Mouse (Mus musculus) liver, postnatal 0 days (tissue): Measurements from ENCODE around the gene Trappc3. TPM values are rescaled to one million over a fixed set of nuclear protein-coding genes. Genes with fewer than 3 reads are reported as not detected.

Source experiments
- ATAC-seq: fragments of 200-750 bp; cut with Nextera tagmentation; 2 replicates; pipeline ENCODE4 v1.8.0; 2017; ENCODE audit warnings: mild to moderate bottlenecking, moderate library complexity
- DNase-seq: peaks from one replicate; pipeline ENCODE4 v3.0.0-alpha.2; 2016
- H3K27ac ChIP-seq: fragments of 300-500 bp; sonication (generic); 2 replicates; pipeline ENCODE4 v1.5.1; 2014; ENCODE audit warnings: antibody characterized with exemption, moderate library complexity, mild to moderate bottlenecking, low read depth
- H3K27me3 ChIP-seq: fragments of 300-500 bp; sonication (generic); 2 replicates; pipeline ENCODE4 v1.6.1; 2014; ENCODE audit warnings: low read length, control low read depth, mixed read lengths; ENCODE audit not compliant: insufficient read depth
- H3K36me3 ChIP-seq: fragments of 300-500 bp; sonication (generic); replicated peaks from 2 replicates; pipeline ENCODE4 v1.6.1; 2014; ENCODE audit warnings: mild to moderate bottlenecking, control low read depth, low read length, moderate library complexity, mixed read lengths; ENCODE audit not compliant: insufficient read depth
- H3K4me1 ChIP-seq: fragments of 300-500 bp; sonication (generic); 2 replicates; pipeline ENCODE4 v1.6.1; 2014; ENCODE audit warnings: antibody characterized with exemption, mild to moderate bottlenecking, control low read depth; ENCODE audit not compliant: insufficient read depth
- H3K4me2 ChIP-seq: fragments of 300-500 bp; sonication (generic); 2 replicates; pipeline ENCODE4 v1.6.1; 2014; ENCODE audit warnings: low read depth, mild to moderate bottlenecking, low read length, moderate library complexity, mixed read lengths
- H3K4me3 ChIP-seq: fragments of 300-500 bp; sonication (generic); 2 replicates; pipeline ENCODE4 v1.5.1; 2014; ENCODE audit warnings: low read depth, low read length
- H3K9ac ChIP-seq: fragments of 300-500 bp; sonication (generic); replicated peaks from 2 replicates; pipeline ENCODE4 v1.6.1; 2014; ENCODE audit warnings: mild to moderate bottlenecking, moderate library complexity
- H3K9me3 ChIP-seq: fragments of 300-500 bp; sonication (generic); 2 replicates; pipeline ENCODE4 v1.6.1; 2016; ENCODE audit warnings: mild to moderate bottlenecking, control low read depth, low read length, mixed read lengths
- CTCF ChIP-seq: sonication (generic); IDR thresholded peaks from 2 replicates; pipeline ENCODE4 v1.5.1; 2016; ENCODE audit warnings: antibody characterized with exemption, low read depth
- EP300 ChIP-seq: IDR thresholded peaks from 2 replicates; pipeline ENCODE4 v1.6.1; 2016; ENCODE audit warnings: antibody characterized with exemption, low read depth, mild to moderate bottlenecking
- WGBS: fragments of 180-500 bp; shearing (Covaris S2); extraction: QIAGEN DNeasy Blood & Tissue Kit; methylation state at CpG from one replicate; pipeline ENCODE4 v1.1.7; 2014; ENCODE audit not compliant: insufficient replicate concordance; 5-methylcytosine and 5-hydroxymethylcytosine counted together
- polyA plus RNA-seq: library from polyadenylated mRNA; unstranded; fragments of >200 nt; fragmentation: Nextera tagmentation; extraction: Ambion mirVana; gene quantifications from 2 replicates; pipeline ENCODE4 v1.2.1, GENCODE M21; 2015

Gene Trappc3
- polyA plus RNA-seq, 1 experiment from 2014 or later, result 39.2 TPM

GRCm38 (mm10) chr4:126227077-126227761, 34.9 kb upstream of the Trappc3 start:
- H3K36me3 ChIP-seq, result peaks cover 10% of the 10 kb centered on the region
- H3K4me1 ChIP-seq, result peaks cover 5% of the 10 kb centered on the region; the same call in 1 of the 2 replicates
- TF ChIP-seq EP300, result no peak
- peak; percentile 96 for TF ChIP-seq CTCF
- H3K27ac ChIP-seq, result 0 out of 2 replicates have a peak overlapping the region, but pooled peaks have one; percentile 22
- no peaks in the 10 kb centered on the region for H3K9me3 ChIP-seq
- peak overlapping the region; percentile 37 for H3K4me3 ChIP-seq
- H3K4me2 ChIP-seq, result peak overlapping the region; percentile 63
- no peak overlapping the region; the same call in 1 of the 2 replicates for H3K9ac ChIP-seq
- 6% methylated on average over 18 of the region's 18 CpGs for WGBS
- DNase-seq (peak; percentile 87), ATAC-seq (peak; percentile 81)
- no peaks in the 10 kb centered on the region for H3K27me3 ChIP-seq

GRCm38 (mm10) chr4:126228144-126228543, 34.0 kb upstream of the Trappc3 start:
- ATAC-seq (no peak), DNase-seq (no peak)
- Histone ChIP-seq H3K9ac (no peak overlapping the region), H3K36me3 (peaks cover 20% of the 10 kb centered on the region), H3K27me3 (no peaks in the 10 kb centered on the region), H3K4me3 (no peak overlapping the region), H3K4me1 (peaks cover 5% of the 10 kb centered on the region; the same call in 1 of the 2 replicates), H3K9me3 (no peaks in the 10 kb centered on the region), H3K27ac (peak overlapping the region; percentile 22; the same call in 1 of the 2 replicates), H3K4me2 (no peak overlapping the region)
- TF ChIP-seq CTCF (no peak), EP300 (no peak)
- WGBS, result 40% methylated on average over 5 of the region's 5 CpGs

GRCm38 (mm10) chr4:126229900-126230299, 32.2 kb upstream of the Trappc3 start:
- Histone ChIP-seq H3K4me1 (peaks cover 5% of the 10 kb centered on the region; the same call in 1 of the 2 replicates), H3K27ac (no peak overlapping the region), H3K9me3 (no peaks in the 10 kb centered on the region), H3K9ac (no peak overlapping the region), H3K27me3 (no peaks in the 10 kb centered on the region), H3K36me3 (peaks cover 37% of the 10 kb centered on the region), H3K4me3 (no peak overlapping the region), H3K4me2 (no peak overlapping the region)
- 61% methylated on average over 7 of the region's 7 CpGs for WGBS
- DNase-seq (no peak), ATAC-seq (no peak)
- TF ChIP-seq EP300, result no peak
- no peak for TF ChIP-seq CTCF

- ATAC-seq, result no peak
- no peak for DNase-seq
- peaks cover 43% of the 10 kb centered on the region for H3K36me3 ChIP-seq
- no peak overlapping the region for H3K9ac ChIP-seq
- no peaks in the 10 kb centered on the region for H3K27me3 ChIP-seq
- TF ChIP-seq CTCF, result no peak
- TF ChIP-seq EP300, result no peak
- no peaks in the 10 kb centered on the region for H3K9me3 ChIP-seq
- H3K4me2 ChIP-seq, result no peak overlapping the region
- WGBS, result 89% methylated on average over 29 of the region's 29 CpGs
- no peaks in the 10 kb centered on the region for H3K4me1 ChIP-seq
- no peak overlapping the region for H3K27ac ChIP-seq
- H3K4me3 ChIP-seq, result no peak overlapping the region
Measured at GRCm38 (mm10) chr4:126233676-126234308, 28.3 kb upstream of the Trappc3 start.

- no peaks in the 10 kb centered on the region for H3K27me3 ChIP-seq
- TF ChIP-seq EP300, result no peak
- TF ChIP-seq CTCF, result no peak
- no peaks in the 10 kb centered on the region for H3K4me1 ChIP-seq
- H3K27ac ChIP-seq, result no peak overlapping the region
- DNase-seq (no peak), ATAC-seq (no peak)
- no peaks in the 10 kb centered on the region for H3K9me3 ChIP-seq
- peaks cover 47% of the 10 kb centered on the region for H3K36me3 ChIP-seq
- H3K4me3 ChIP-seq, result no peak overlapping the region
- H3K9ac ChIP-seq, result no peak overlapping the region
- 71% methylated on average over 18 of the region's 18 CpGs for WGBS
- H3K4me2 ChIP-seq, result no peak overlapping the region
Measured at GRCm38 (mm10) chr4:126234496-126235175, 27.5 kb upstream of the Trappc3 start.

- no peaks in the 10 kb centered on the region for H3K27me3 ChIP-seq
- no peak overlapping the region for H3K27ac ChIP-seq
- H3K4me1 ChIP-seq, result no peaks in the 10 kb centered on the region
- ATAC-seq (no peak), DNase-seq (no peak)
- TF ChIP-seq CTCF (no peak), EP300 (no peak)
- H3K4me2 ChIP-seq, result no peak overlapping the region
- WGBS, result 61% methylated on average over 10 of the region's 10 CpGs
- H3K9me3 ChIP-seq, result no peaks in the 10 kb centered on the region
- no peak overlapping the region for H3K9ac ChIP-seq
- peaks cover 53% of the 10 kb centered on the region for H3K36me3 ChIP-seq
- no peak overlapping the region for H3K4me3 ChIP-seq
Measured at GRCm38 (mm10) chr4:126235191-126235590, 26.9 kb upstream of the Trappc3 start.
